Mouse (Mus musculus) liver, embryonic 15.5 days (tissue): ENCODE measurements at regions not wholly inside any gene's neighbourhood (a gene's known extent, or its start where the extent isn't known, plus 50 kb on each side); places are given as distances from the start of the nearest gene placed in this dataset.

ENCODE experiments used
- ATAC-seq: fragments of 200-750 bp; cut with Nextera tagmentation; 2 replicates; pipeline ENCODE4 v1.8.0; 2017; ENCODE audit warnings: moderate number of reproducible peaks, mild to moderate bottlenecking, moderate library complexity; ENCODE audit not compliant: insufficient read depth
- H3K27ac ChIP-seq: fragments of 300-500 bp; sonication (generic); replicated peaks from 2 replicates; pipeline ENCODE4 v1.5.1; 2015; ENCODE audit warnings: mild to moderate bottlenecking, inconsistent platforms
- H3K27me3 ChIP-seq: fragments of 300-500 bp; sonication (generic); 2 replicates; pipeline ENCODE4 v1.6.1; 2015; ENCODE audit warnings: mild to moderate bottlenecking, inconsistent platforms
- H3K36me3 ChIP-seq: fragments of 300-500 bp; sonication (generic); replicated peaks from 2 replicates; pipeline ENCODE4 v1.6.1; 2015; ENCODE audit warnings: moderate library complexity, mild to moderate bottlenecking, inconsistent platforms
- H3K4me1 ChIP-seq: fragments of 300-500 bp; sonication (generic); replicated peaks from 2 replicates; pipeline ENCODE4 v1.6.1; 2015; ENCODE audit warnings: inconsistent platforms
- H3K4me2 ChIP-seq: fragments of 300-500 bp; sonication (generic); 2 replicates; pipeline ENCODE4 v1.6.1; 2015; ENCODE audit warnings: moderate library complexity, mild to moderate bottlenecking, inconsistent platforms
- H3K4me3 ChIP-seq: fragments of 300-500 bp; sonication (generic); replicated peaks from 2 replicates; pipeline ENCODE4 v1.5.1; 2015; ENCODE audit warnings: mild to moderate bottlenecking, inconsistent platforms
- H3K9ac ChIP-seq: fragments of 300-500 bp; sonication (generic); 2 replicates; pipeline ENCODE4 v1.6.1; 2015; ENCODE audit warnings: moderate library complexity, mild to moderate bottlenecking, inconsistent platforms
- H3K9me3 ChIP-seq: fragments of 300-500 bp; sonication (generic); replicated peaks from 2 replicates; pipeline ENCODE4 v1.6.1; 2016; ENCODE audit warnings: inconsistent platforms
- WGBS: fragments of 180-500 bp; shearing (Covaris S2); methylation state at CpG from one replicate; pipeline ENCODE4 v1.1.7; 2015; ENCODE audit warnings: mixed read lengths; ENCODE audit not compliant: insufficient replicate concordance; 5-methylcytosine and 5-hydroxymethylcytosine counted together

GRCm38 (mm10) chr4:105941785-105942184 lies 152.1 kb downstream of the Gm12728 start:
- Histone ChIP-seq H3K4me3 (no peak overlapping the region), H3K9ac (no peak overlapping the region), H3K4me2 (no peak overlapping the region), H3K9me3 (no peaks in the 10 kb centered on the region), H3K27me3 (no peaks in the 10 kb centered on the region), H3K27ac (no peak overlapping the region), H3K36me3 (no peaks in the 10 kb centered on the region), H3K4me1 (no peaks in the 10 kb centered on the region)
- ATAC-seq = no peak
- WGBS = 30% methylated on average over 7 of the region's 7 CpGs

- Histone ChIP-seq H3K4me3 (no peak overlapping the region), H3K27ac (no peak overlapping the region), H3K4me1 (no peaks in the 10 kb centered on the region), H3K9ac (no peak overlapping the region), H3K4me2 (no peak overlapping the region), H3K36me3 (no peaks in the 10 kb centered on the region), H3K27me3 (no peaks in the 10 kb centered on the region), H3K9me3 (no peaks in the 10 kb centered on the region)
- no peak for ATAC-seq
- 40% methylated on average over 5 of the region's 5 CpGs for WGBS
Measured at GRCm38 (mm10) chr4:105944962-105945361, 155.3 kb downstream of the Gm12728 start.

GRCm38 (mm10) chr4:105945921-105946320 lies 156.3 kb downstream of the Gm12728 start:
- WGBS = 55% methylated on average over 1 of the region's 1 CpGs
- H3K4me1 ChIP-seq = no peaks in the 10 kb centered on the region
- no peak overlapping the region for H3K4me3 ChIP-seq
- no peak overlapping the region for H3K4me2 ChIP-seq
- no peak overlapping the region for H3K27ac ChIP-seq
- H3K9me3 ChIP-seq = no peaks in the 10 kb centered on the region
- ATAC-seq = no peak
- H3K27me3 ChIP-seq = no peaks in the 10 kb centered on the region
- H3K36me3 ChIP-seq = no peaks in the 10 kb centered on the region
- H3K9ac ChIP-seq = no peak overlapping the region

GRCm38 (mm10) chr4:105948326-105948725 lies 158.7 kb downstream of the Gm12728 start:
- 58% methylated on average over 5 of the region's 5 CpGs for WGBS
- no peak overlapping the region for H3K9ac ChIP-seq
- no peak overlapping the region for H3K27ac ChIP-seq
- no peak for ATAC-seq
- no peaks in the 10 kb centered on the region for H3K4me1 ChIP-seq
- no peaks in the 10 kb centered on the region for H3K27me3 ChIP-seq
- no peak overlapping the region for H3K4me2 ChIP-seq
- no peak overlapping the region for H3K4me3 ChIP-seq
- no peaks in the 10 kb centered on the region for H3K9me3 ChIP-seq
- H3K36me3 ChIP-seq = no peaks in the 10 kb centered on the region

GRCm38 (mm10) chr4:105952406-105952805 lies 162.7 kb downstream of the Gm12728 start:
- WGBS = 48% methylated on average over 3 of the region's 3 CpGs
- Histone ChIP-seq H3K36me3 (no peaks in the 10 kb centered on the region), H3K9me3 (no peaks in the 10 kb centered on the region), H3K27ac (no peak overlapping the region), H3K4me3 (no peak overlapping the region), H3K4me1 (no peaks in the 10 kb centered on the region), H3K9ac (no peak overlapping the region), H3K4me2 (no peak overlapping the region), H3K27me3 (no peaks in the 10 kb centered on the region)
- ATAC-seq = no peak

GRCm38 (mm10) chr4:105956516-105956915 lies 166.8 kb downstream of the Gm12728 start:
- Histone ChIP-seq H3K27me3 (no peaks in the 10 kb centered on the region), H3K4me3 (no peak overlapping the region), H3K4me1 (no peaks in the 10 kb centered on the region), H3K27ac (no peak overlapping the region), H3K36me3 (no peaks in the 10 kb centered on the region), H3K9me3 (no peaks in the 10 kb centered on the region), H3K9ac (no peak overlapping the region), H3K4me2 (no peak overlapping the region)
- no peak for ATAC-seq
- 50% methylated on average over 2 of the region's 2 CpGs for WGBS

- H3K4me1 ChIP-seq = no peaks in the 10 kb centered on the region
- no peak overlapping the region for H3K27ac ChIP-seq
- no peaks in the 10 kb centered on the region for H3K9me3 ChIP-seq
- no peak overlapping the region for H3K4me3 ChIP-seq
- H3K27me3 ChIP-seq = no peaks in the 10 kb centered on the region
- H3K9ac ChIP-seq = no peak overlapping the region
- no peak overlapping the region for H3K4me2 ChIP-seq
- H3K36me3 ChIP-seq = no peaks in the 10 kb centered on the region
- WGBS = 68% methylated on average over 5 of the region's 5 CpGs
- no peak for ATAC-seq
Measured at GRCm38 (mm10) chr4:105958331-105958730, 168.7 kb downstream of the Gm12728 start.

- WGBS = 61% methylated on average over 8 of the region's 8 CpGs
- Histone ChIP-seq H3K27ac (no peak overlapping the region), H3K9ac (no peak overlapping the region), H3K27me3 (no peaks in the 10 kb centered on the region), H3K36me3 (no peaks in the 10 kb centered on the region), H3K4me2 (no peak overlapping the region), H3K4me1 (no peaks in the 10 kb centered on the region), H3K4me3 (no peak overlapping the region), H3K9me3 (no peaks in the 10 kb centered on the region)
- ATAC-seq = no peak
Measured at GRCm38 (mm10) chr4:105961686-105962360, 172.2 kb downstream of the Gm12728 start.

- Histone ChIP-seq H3K36me3 (no peaks in the 10 kb centered on the region), H3K27me3 (no peaks in the 10 kb centered on the region), H3K4me3 (no peak overlapping the region), H3K9me3 (no peaks in the 10 kb centered on the region), H3K27ac (no peak overlapping the region), H3K4me2 (no peak overlapping the region), H3K4me1 (no peaks in the 10 kb centered on the region), H3K9ac (no peak overlapping the region)
- no peak for ATAC-seq
- WGBS = 26% methylated on average over 7 of the region's 7 CpGs
Measured at GRCm38 (mm10) chr4:105962542-105962941, 172.9 kb downstream of the Gm12728 start.

GRCm38 (mm10) chr4:105968324-105968723 lies 178.7 kb downstream of the Gm12728 start:
- no peaks in the 10 kb centered on the region for H3K4me1 ChIP-seq
- H3K4me3 ChIP-seq = no peak overlapping the region
- 56% methylated on average over 4 of the region's 4 CpGs for WGBS
- no peak for ATAC-seq
- H3K4me2 ChIP-seq = no peak overlapping the region
- no peak overlapping the region for H3K9ac ChIP-seq
- no peaks in the 10 kb centered on the region for H3K9me3 ChIP-seq
- H3K27ac ChIP-seq = no peak overlapping the region
- no peaks in the 10 kb centered on the region for H3K36me3 ChIP-seq
- no peaks in the 10 kb centered on the region for H3K27me3 ChIP-seq

- H3K27ac ChIP-seq = no peak overlapping the region
- WGBS = 61% methylated on average over 2 of the region's 2 CpGs
- no peaks in the 10 kb centered on the region for H3K36me3 ChIP-seq
- no peaks in the 10 kb centered on the region for H3K9me3 ChIP-seq
- no peak overlapping the region for H3K4me2 ChIP-seq
- no peaks in the 10 kb centered on the region for H3K4me1 ChIP-seq
- no peak for ATAC-seq
- no peak overlapping the region for H3K4me3 ChIP-seq
- H3K9ac ChIP-seq = no peak overlapping the region
- no peaks in the 10 kb centered on the region for H3K27me3 ChIP-seq
Measured at GRCm38 (mm10) chr4:105969628-105970027, 180.0 kb downstream of the Gm12728 start.

GRCm38 (mm10) chr4:105970056-105970455 lies 180.4 kb downstream of the Gm12728 start:
- no peak overlapping the region for H3K27ac ChIP-seq
- H3K27me3 ChIP-seq = no peaks in the 10 kb centered on the region
- ATAC-seq = no peak
- no peaks in the 10 kb centered on the region for H3K4me1 ChIP-seq
- H3K36me3 ChIP-seq = no peaks in the 10 kb centered on the region
- no peak overlapping the region for H3K9ac ChIP-seq
- no peak overlapping the region for H3K4me2 ChIP-seq
- H3K4me3 ChIP-seq = no peak overlapping the region
- H3K9me3 ChIP-seq = no peaks in the 10 kb centered on the region
- 43% methylated on average over 3 of the region's 3 CpGs for WGBS
